Mouse (Mus musculus) forebrain, embryonic 14.5 days (tissue): Measurements from ENCODE around the gene Trim29. TPM values are rescaled to one million over a fixed set of nuclear protein-coding genes. Genes with fewer than 3 reads are reported as not detected.

Experiments used
- polyA plus RNA-seq: library from polyadenylated mRNA; unstranded; fragments of >200 nt; fragmentation: Nextera tagmentation; extraction: Ambion mirVana; gene quantifications from 2 replicates; pipeline ENCODE4 v1.2.1, GENCODE M21; 2014

The Trim29 gene
- polyA plus RNA-seq, 1 experiment from 2014 or later, result not detected

Other genes with a start within 250 kb of the Trim29 start
- 14.2 and 24.7 TPM in 2 replicates for gene Arhgef12, start 203.6 kb upstream of the Trim29 start, polyA plus RNA-seq
- gene Tmem136, start 194.3 kb upstream of the Trim29 start, polyA plus RNA-seq, result 8.2 and 9.2 TPM in 2 replicates
- gene Pou2f3, start 100.5 kb upstream of the Trim29 start, polyA plus RNA-seq, result not detected in 2 replicates
- gene Oaf, start 70.9 kb upstream of the Trim29 start, polyA plus RNA-seq, result 7.0 and 10.3 TPM in 2 replicates